Mouse (Mus musculus) thymus, adult 2 months (tissue): ENCODE data around the gene Wscd1.

Experiments used
- CTCF ChIP-seq: fragments of 200-500 bp; IDR thresholded peaks from 2 replicates; pipeline ENCODE4 v1.5.1; 2012; ENCODE audit warnings: mild to moderate bottlenecking, control low read depth, low read length, moderate library complexity, borderline replicate concordance; ENCODE audit not compliant: control insufficient read depth, poor library complexity, insufficient read depth; ENCODE audit errors: extremely low read depth
- POLR2A ChIP-seq: fragments of 200-500 bp; IDR thresholded peaks from 2 replicates; pipeline ENCODE4 v1.6.1; 2012; ENCODE audit warnings: mild to moderate bottlenecking, low read length, control low read depth, moderate library complexity; ENCODE audit not compliant: control insufficient read depth, poor library complexity, insufficient read depth; ENCODE audit errors: extremely low read depth

- no peak for TF ChIP-seq CTCF
- no peak for TF ChIP-seq POLR2A
These were observed 32.1 kb downstream of the Wscd1 start for GRCm38 (mm10) chr11:71781737-71782354.
